Mouse (Mus musculus) thymus, adult 2 months (tissue): ENCODE measurements around the gene C130032M10Rik. TPM values are rescaled to one million over a fixed set of nuclear protein-coding genes. Genes with fewer than 3 reads are reported as not detected.

Experiments
- DNase-seq: peaks from one replicate; pipeline ENCODE4 v3.0.0; 2021
- H3K27ac ChIP-seq: fragments of 200-500 bp; 2 replicates; pipeline ENCODE4 v1.5.1; 2012; ENCODE audit warnings: low read length, control low read depth; ENCODE audit not compliant: control insufficient read depth, insufficient read depth
- H3K27me3 ChIP-seq: fragments of 200-500 bp; 2 replicates; pipeline ENCODE4 v1.6.1; 2012; ENCODE audit warnings: mild to moderate bottlenecking, low read length, moderate library complexity, mixed read lengths; ENCODE audit not compliant: control insufficient read depth, insufficient read depth
- H3K36me3 ChIP-seq: fragments of 200-500 bp; 2 replicates; pipeline ENCODE4 v1.6.1; 2012; ENCODE audit warnings: mild to moderate bottlenecking, low read length, moderate library complexity; ENCODE audit not compliant: control insufficient read depth, insufficient read depth
- H3K4me1 ChIP-seq: fragments of 200-500 bp; replicated peaks from 2 replicates; pipeline ENCODE4 v1.6.1; 2012; ENCODE audit warnings: low read length; ENCODE audit not compliant: control insufficient read depth, insufficient read depth
- H3K4me3 ChIP-seq: fragments of 200-500 bp; 2 replicates; pipeline ENCODE4 v1.5.1; 2012; ENCODE audit warnings: mild to moderate bottlenecking, low read length, control low read depth, moderate library complexity; ENCODE audit not compliant: control insufficient read depth, insufficient read depth
- CTCF ChIP-seq: fragments of 200-500 bp; IDR thresholded peaks from 2 replicates; pipeline ENCODE4 v1.5.1; 2012; ENCODE audit warnings: mild to moderate bottlenecking, control low read depth, low read length, moderate library complexity, borderline replicate concordance; ENCODE audit not compliant: control insufficient read depth, poor library complexity, insufficient read depth; ENCODE audit errors: extremely low read depth
- POLR2A ChIP-seq: fragments of 200-500 bp; IDR thresholded peaks from 2 replicates; pipeline ENCODE4 v1.6.1; 2012; ENCODE audit warnings: mild to moderate bottlenecking, low read length, control low read depth, moderate library complexity; ENCODE audit not compliant: control insufficient read depth, poor library complexity, insufficient read depth; ENCODE audit errors: extremely low read depth
- WGBS: fragments of 180-500 bp; shearing (Covaris S2); methylation state at CpG from one replicate; pipeline ENCODE4 v1.1.7; 2018; 5-methylcytosine and 5-hydroxymethylcytosine counted together
- polyA plus RNA-seq: library from polyadenylated mRNA; depleted of rRNA; stranded (reverse); fragments of >200 nt; gene quantifications from 2 replicates; pipeline ENCODE4 v1.2.3, GENCODE M21; 2012; rRNA removed

C130032M10Rik gene
- polyA plus RNA-seq, 1 experiment, result not detected

DNA sequence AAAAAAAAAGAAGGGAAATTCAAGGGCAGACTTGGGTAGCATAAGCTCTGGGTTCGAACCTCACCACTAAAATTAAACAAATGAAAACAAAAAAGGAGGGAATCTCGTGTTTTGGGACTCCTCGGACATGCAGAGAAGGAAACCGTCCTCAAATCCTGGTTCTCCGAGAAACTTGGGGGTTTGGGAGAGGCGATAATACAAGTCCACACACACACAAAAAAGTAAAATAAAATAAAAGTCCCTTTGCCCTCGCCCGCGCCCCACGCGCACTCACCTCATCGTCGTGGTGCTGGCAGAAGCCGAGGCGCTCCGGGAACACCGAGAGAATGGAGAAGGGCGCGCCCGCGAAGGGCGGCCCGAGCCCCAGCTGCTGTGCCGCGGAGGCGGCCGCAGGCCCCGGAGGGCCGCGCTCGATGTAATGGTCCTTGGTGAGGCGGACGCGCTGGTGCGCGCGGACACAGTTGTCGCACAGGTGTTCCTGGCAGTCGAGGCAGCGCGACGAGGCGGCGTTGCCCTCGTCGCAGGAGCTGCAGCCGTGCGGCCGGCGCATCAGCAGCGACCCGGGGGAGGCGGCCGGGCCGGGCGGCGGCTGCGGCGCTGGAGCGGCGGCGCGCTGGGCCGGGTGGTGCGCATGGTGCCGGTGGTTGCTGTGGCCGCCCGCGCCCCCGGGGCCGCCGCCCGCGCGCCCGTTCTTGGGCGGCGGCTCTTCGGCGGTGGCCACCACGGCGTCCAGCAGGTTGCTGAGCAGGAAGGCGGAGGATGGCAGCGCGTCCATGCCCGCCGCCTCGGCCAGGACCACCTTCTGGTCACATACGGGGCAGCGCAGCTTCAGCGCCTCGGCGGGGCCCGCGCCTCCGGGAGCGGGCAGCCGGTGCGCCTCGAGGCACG is 46.8 kb downstream of the C130032M10Rik start:
- Histone ChIP-seq H3K4me3 (no peak overlapping the region), H3K27me3 (peaks cover 35% of the 10 kb centered on the region), H3K4me1 (peaks cover 16% of the 10 kb centered on the region; the same call in 1 of the 2 replicates), H3K27ac (no peak overlapping the region), H3K36me3 (no peaks in the 10 kb centered on the region)
- WGBS, result 3% methylated on average over 98 of the region's 101 CpGs
- DNase-seq, result no peak
- TF ChIP-seq POLR2A (no peak), CTCF (no peak)

DNA sequence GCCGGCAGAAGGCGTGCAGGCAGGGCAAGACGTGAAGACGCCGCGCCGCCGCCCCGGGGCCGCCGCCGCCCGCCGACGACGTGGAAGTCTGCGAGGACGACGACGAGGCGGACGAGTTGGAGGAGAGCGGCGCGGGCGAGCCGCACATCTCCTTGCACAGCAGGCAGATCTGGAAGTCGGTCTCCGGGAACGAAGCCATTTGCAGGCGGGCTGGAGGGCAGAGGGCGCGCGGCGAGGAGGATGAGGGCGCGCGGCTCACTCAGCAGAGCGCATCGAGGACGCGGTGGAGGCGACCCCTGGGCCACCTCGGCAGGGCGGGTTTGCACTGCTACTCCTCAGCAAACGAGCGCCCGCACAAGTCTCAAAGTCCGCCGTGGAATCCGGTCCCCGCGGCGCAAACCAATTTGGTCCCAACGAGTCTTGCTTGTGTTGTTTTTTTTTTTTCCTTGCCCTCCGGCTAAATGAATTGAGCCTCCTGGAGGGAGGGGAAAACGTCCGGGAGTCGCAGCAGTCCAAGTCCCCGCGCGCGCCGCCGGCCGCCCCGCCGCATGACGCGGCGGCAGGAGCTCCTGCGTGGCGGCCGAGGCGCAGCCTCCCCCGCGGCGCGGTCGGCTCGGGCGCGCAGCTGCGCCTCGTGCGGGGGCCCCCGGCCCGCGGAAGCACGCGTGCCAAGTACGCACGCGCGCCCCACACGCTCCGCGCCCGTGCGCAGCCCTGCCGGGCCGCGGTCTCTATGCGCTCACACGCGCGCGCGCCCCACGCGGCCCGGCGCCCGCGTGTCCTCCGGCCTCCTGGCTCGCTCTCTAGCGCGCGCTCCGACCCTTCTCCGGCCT is 47.6 kb downstream of the C130032M10Rik start:
- H3K27ac ChIP-seq, result no peak overlapping the region

DNA sequence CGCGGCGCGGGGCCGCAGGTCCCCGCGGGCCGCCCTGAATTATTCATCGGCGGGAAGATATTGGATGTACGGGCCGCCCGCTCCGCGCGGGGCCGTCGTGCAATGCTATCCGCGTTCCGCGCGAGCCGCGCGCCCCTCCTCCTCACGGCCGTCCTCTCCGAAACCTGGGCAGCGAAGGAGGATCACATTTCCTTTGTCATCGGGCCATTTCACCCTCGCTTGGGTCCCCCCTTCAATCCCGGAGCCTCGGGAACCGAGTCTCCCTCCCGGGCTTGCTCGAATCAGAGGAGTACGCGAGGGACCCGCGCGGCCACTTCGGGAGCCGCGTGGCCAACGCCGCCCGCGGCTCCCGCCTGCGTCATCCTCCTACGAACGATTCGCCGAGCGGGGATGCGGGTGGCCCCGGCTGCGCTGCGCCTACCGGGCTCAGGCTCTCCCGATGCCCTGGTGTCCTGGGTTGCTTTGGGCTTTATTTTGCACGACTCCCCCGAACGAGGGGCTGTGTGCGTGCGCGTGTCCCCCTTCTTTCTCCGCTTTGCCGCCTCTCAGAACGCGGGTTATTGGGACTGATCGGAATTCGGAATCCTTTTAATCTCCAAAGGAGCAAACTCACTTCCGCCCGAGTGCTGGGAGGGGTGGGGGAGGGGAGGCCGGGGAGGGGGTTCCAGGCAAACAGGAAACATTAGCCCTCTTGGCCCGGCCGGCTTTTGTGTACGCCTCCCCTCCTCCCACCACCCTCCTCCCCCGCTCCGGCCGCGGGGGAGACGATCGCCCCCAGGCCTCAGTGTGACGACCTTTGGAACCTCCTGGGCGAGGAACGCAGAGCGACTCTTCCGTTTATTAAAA is 48.5 kb downstream of the C130032M10Rik start, which contains the start of gene Trim71:
Gene Trim71, minus strand, starts transcription at position 609 of the 846 bp plus-strand sequence.
- Histone ChIP-seq H3K4me1 (peaks cover 16% of the 10 kb centered on the region; the same call in 1 of the 2 replicates), H3K27me3 (peaks cover 33% of the 10 kb centered on the region), H3K36me3 (no peaks in the 10 kb centered on the region), H3K27ac (no peak within 1 kb of the TSS), H3K4me3 (peak within 1 kb of the TSS; percentile 24)
- DNase-seq, result no peak
- 2% methylated on average over 91 of the region's 91 CpGs for WGBS
- TF ChIP-seq CTCF, result no peak
- TF ChIP-seq POLR2A, result no peak

More for the DNA sequence above, 47.6 kb downstream of the C130032M10Rik start:
- WGBS, result 1% methylated on average over 122 of the region's 122 CpGs
- Histone ChIP-seq H3K27me3 (peaks cover 33% of the 10 kb centered on the region), H3K36me3 (no peaks in the 10 kb centered on the region), H3K4me1 (peaks cover 16% of the 10 kb centered on the region; the same call in 1 of the 2 replicates), H3K4me3 (peak overlapping the region; percentile 24)
- no peak for DNase-seq
- TF ChIP-seq POLR2A, result no peak
- TF ChIP-seq CTCF, result no peak

DNA sequence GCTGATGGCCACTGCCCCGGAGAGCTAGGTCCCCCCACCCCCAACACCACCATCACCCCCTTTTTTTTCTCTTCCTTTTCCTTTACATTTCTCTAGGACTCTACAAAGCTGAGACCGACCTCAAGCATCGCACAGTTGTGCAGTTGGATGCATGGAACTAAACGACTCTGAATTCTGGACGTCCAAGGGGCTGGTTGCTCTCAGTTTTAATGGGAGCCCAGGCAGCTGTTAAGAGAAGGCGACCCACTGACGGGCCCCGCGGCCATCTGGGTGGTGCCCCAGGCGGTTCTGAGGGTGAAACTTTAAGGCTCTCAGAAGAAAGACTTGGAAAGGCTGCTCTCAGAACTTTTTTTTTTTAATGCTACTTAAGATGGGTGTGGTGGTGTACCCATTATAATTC is 49.2 kb downstream of the C130032M10Rik start:
- TF ChIP-seq POLR2A (no peak), CTCF (no peak)
- no peak for DNase-seq
- H3K27ac ChIP-seq, result no peak overlapping the region
- peaks cover 33% of the 10 kb centered on the region for H3K27me3 ChIP-seq
- no peak overlapping the region for H3K4me3 ChIP-seq
- H3K4me1 ChIP-seq, result peaks cover 16% of the 10 kb centered on the region; the same call in 1 of the 2 replicates
- 10% methylated on average over 10 of the region's 10 CpGs for WGBS
- H3K36me3 ChIP-seq, result no peaks in the 10 kb centered on the region

Other genes starting within 250 kb of the C130032M10Rik start
- gene Bcl2a1c, start 185.6 kb upstream of the C130032M10Rik start, polyA plus RNA-seq, result not detected in 2 replicates
- gene Crtap, start 125.0 kb upstream of the C130032M10Rik start, polyA plus RNA-seq, result 33.8 and 34.0 TPM in 2 replicates
- gene Glb1, start 114.6 kb upstream of the C130032M10Rik start, polyA plus RNA-seq, result 55.3 and 59.5 TPM in 2 replicates
- 23.8 and 25.4 TPM in 2 replicates for gene Tmppe, start 114.6 kb upstream of the C130032M10Rik start, polyA plus RNA-seq
- 88.6 and 94.5 TPM in 2 replicates for gene Ccr4, start 10.8 kb upstream of the C130032M10Rik start, polyA plus RNA-seq
- gene Trim71, start 48.7 kb downstream of the C130032M10Rik start, polyA plus RNA-seq, result 0.03 TPM in 1 of 2 replicates, not detected in the other
- gene Cnot10, start 124.5 kb downstream of the C130032M10Rik start, polyA plus RNA-seq, result 42.6 and 45.2 TPM in 2 replicates
- 20.8 and 23.5 TPM in 2 replicates for gene Dync1li1, start 173.1 kb downstream of the C130032M10Rik start, polyA plus RNA-seq
- 72.4 and 76.2 TPM in 2 replicates for gene Cmtm6, start 215.4 kb downstream of the C130032M10Rik start, polyA plus RNA-seq